8 mouse cellular contexts compared by ENCODE assay signal in the genomic region with DNA sequence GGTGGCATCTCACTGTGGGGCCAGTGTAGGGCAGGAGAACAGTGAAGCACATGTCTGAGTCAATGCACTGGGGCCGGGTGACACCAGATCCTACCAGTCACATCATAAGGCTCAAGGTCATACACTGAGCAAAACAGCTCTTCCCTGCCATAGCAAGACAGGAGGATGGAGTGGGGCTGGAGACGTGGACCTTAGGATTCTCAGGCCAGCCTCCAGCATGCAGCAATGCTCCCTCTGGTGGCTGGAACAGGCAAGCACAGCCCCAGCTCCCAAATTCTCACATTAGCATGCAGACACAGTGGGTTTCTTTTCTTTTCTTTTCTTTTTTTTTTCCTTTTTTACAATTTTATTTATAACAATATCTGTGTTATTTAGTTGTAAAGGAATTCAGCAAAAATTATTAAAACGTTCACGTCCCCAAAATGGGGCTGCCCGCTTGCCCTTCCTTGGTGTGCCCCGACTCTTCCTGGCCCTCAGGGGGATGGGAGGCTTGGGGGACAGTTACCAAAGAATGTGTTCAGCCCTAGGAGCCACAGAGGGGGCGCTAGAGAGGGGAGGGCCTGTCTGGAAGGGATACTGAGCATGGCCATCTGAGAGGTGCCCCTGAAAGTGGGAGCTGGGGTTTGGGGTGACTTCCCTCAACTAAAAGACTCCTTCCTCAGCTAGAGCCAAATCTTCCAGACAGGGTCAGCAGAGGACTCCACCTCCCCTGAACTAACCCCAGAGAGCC. TPM values are rescaled to one million over a fixed set of nuclear protein-coding genes. Genes with fewer than 3 reads are reported as not detected.
DNase-seq lines count a peak whose midpoint lies in the region; ATAC-seq and TF ChIP-seq lines count a peak whose summit lies in the region.

No protein-coding gene starts in this region.

- no peak for TF ChIP-seq POLR2A in ES-Bruce4 (IDR thresholded peaks at IDR 0.05; ENCODE audit: insufficient read depth, low read length)
- no peak for TF ChIP-seq POLR2A in brain, embryonic 14.5 days (IDR thresholded peaks at IDR 0.05; ENCODE audit: borderline replicate concordance, extremely low read depth, insufficient read depth, insufficient read length, poor library complexity, severe bottlenecking)

- H3K27me3 ChIP-seq in ES-Bruce4 (ENCODE audit: control insufficient read depth, insufficient read depth, low read length, poor library complexity, severe bottlenecking): no peaks in the 10 kb centered on the region
- H3K27me3 ChIP-seq in forebrain, embryonic 11.5 days (ENCODE audit: control insufficient read depth, insufficient read depth, low read length): peaks cover 35% of the 10 kb centered on the region
- peaks cover 47% of the 10 kb centered on the region for H3K27me3 ChIP-seq in hindbrain, embryonic 10.5 days (ENCODE audit: insufficient read depth, poor library complexity, severe bottlenecking)

- 29% methylated on average over 7 of the region's 7 CpGs for WGBS in forebrain, embryonic 11.5 days
- 27% methylated on average over 7 of the region's 7 CpGs for WGBS in hindbrain, embryonic 10.5 days

- no peak overlapping the region for H3K4me2 ChIP-seq in forebrain, embryonic 11.5 days (ENCODE audit: low read depth, low read length, severe bottlenecking)

- ATAC-seq in forebrain, embryonic 11.5 days (replicated peaks; ENCODE audit: low FRiP score): peak; percentile 70

- no peak for TF ChIP-seq EP300 in ES-Bruce4 (IDR thresholded peaks at IDR 0.05; ENCODE audit: insufficient read depth, low read depth, low read length)

- no peak overlapping the region for H3K27ac ChIP-seq in ES-Bruce4 (ENCODE audit: insufficient read depth, low read length)
- H3K27ac ChIP-seq in forebrain, embryonic 11.5 days (ENCODE audit: low read depth, low read length): no peak overlapping the region
- no peak overlapping the region for H3K27ac ChIP-seq in hindbrain, embryonic 10.5 days

- no peaks in the 10 kb centered on the region for H3K36me3 ChIP-seq in ES-Bruce4 (ENCODE audit: control insufficient read depth, insufficient read depth, low read length, poor library complexity, severe bottlenecking)
- no peaks in the 10 kb centered on the region; the same call in 1 of the 2 replicates for H3K36me3 ChIP-seq in forebrain, embryonic 11.5 days (ENCODE audit: control insufficient read depth, insufficient read depth, low read length)
- peaks cover 47% of the 10 kb centered on the region for H3K36me3 ChIP-seq in hindbrain, embryonic 10.5 days

- H3K9ac ChIP-seq in ES-Bruce4 (ENCODE audit: low read depth, poor library complexity, severe bottlenecking): no peak overlapping the region
- no peak overlapping the region for H3K9ac ChIP-seq in forebrain, embryonic 11.5 days (ENCODE audit: low read length)

- no peaks in the 10 kb centered on the region for H3K9me3 ChIP-seq in ES-Bruce4 (replicated peaks; ENCODE audit: control insufficient read depth, insufficient read depth, low read length, poor library complexity, severe bottlenecking)
- no peaks in the 10 kb centered on the region for H3K9me3 ChIP-seq in forebrain, embryonic 11.5 days (ENCODE audit: control insufficient read depth, low read length)
- no peaks in the 10 kb centered on the region for H3K9me3 ChIP-seq in hindbrain, embryonic 10.5 days

- H3K4me1 ChIP-seq in ES-Bruce4 (ENCODE audit: control insufficient read depth, insufficient read depth, low read length): peaks cover 7% of the 10 kb centered on the region
- H3K4me1 ChIP-seq in forebrain, embryonic 11.5 days (replicated peaks; ENCODE audit: control insufficient read depth, insufficient read depth, low read length): peaks cover 16% of the 10 kb centered on the region; the same call in 1 of the 2 replicates
- peaks cover 61% of the 10 kb centered on the region for H3K4me1 ChIP-seq in hindbrain, embryonic 10.5 days (replicated peaks)

- peak; percentile 98 for TF ChIP-seq CTCF in ES-Bruce4 (IDR thresholded peaks at IDR 0.05; ENCODE audit: low read depth, low read length)
- peak; percentile 98 for TF ChIP-seq CTCF in brain, embryonic 14.5 days (IDR thresholded peaks at IDR 0.05; ENCODE audit: borderline replicate concordance, extremely low read depth, insufficient read depth, insufficient read length)

- DNase-seq in brain, embryonic 14.5 days (ENCODE audit: low read depth): peak; percentile 90
- peak; percentile 87 for DNase-seq in forebrain, embryonic 11.5 days (ENCODE audit: low spot score)
- peak; percentile 80 for DNase-seq in hindbrain, embryonic 10.5 days (ENCODE audit: low spot score)
- DNase-seq in layer of hippocampus, postnatal 10 days (ENCODE audit: low spot score in 2 of 2): peak; percentile 87 to 89
- peak; percentile 89 for DNase-seq in lung, postnatal 36 days
- peak; percentile 90 for DNase-seq in retina, embryonic 14.5 days (ENCODE audit: low spot score)
- DNase-seq in urinary bladder, postnatal 25 days (ENCODE audit: low spot score): peak; percentile 59

- no peak overlapping the region for H3K4me3 ChIP-seq in ES-Bruce4 (ENCODE audit: low read depth, low read length)
- no peak overlapping the region for H3K4me3 ChIP-seq in forebrain, embryonic 11.5 days (ENCODE audit: low read depth, low read length)
- H3K4me3 ChIP-seq in hindbrain, embryonic 10.5 days: no peak overlapping the region; the same call in 1 of the 2 replicates

RNA-seq across cellular contexts. Expression of a gene that starts 3.7 kb away (rescaled TPM):
- polyA plus RNA-seq in ES-Bruce4 (2011; ENCODE audit: insufficient read depth, insufficient read length, low read depth, missing spikeins): 0.79 TPM in 1 of 2 replicates, not detected in the other
- polyA plus RNA-seq in brain, embryonic 14.5 days (2012; rRNA removed): 19.9 and 48.8 TPM in 2 replicates
- 37.6 and 40.4 TPM in 2 replicates for polyA plus RNA-seq in forebrain, embryonic 11.5 days (2014; fragmentation: Nextera tagmentation; extraction: Ambion mirVana)
- polyA plus RNA-seq in hindbrain, embryonic 10.5 days (2016; fragmentation: Nextera tagmentation; extraction: Ambion mirVana): 23.1 and 70.9 TPM in 2 replicates
- 1 to 10 TPM; 5.2 to 6.5 TPM for total RNA-seq in layer of hippocampus, postnatal 10 days (2021)

RNA-seq across cellular contexts. Expression of a gene that starts 15.8 kb away (rescaled TPM):
- polyA plus RNA-seq in ES-Bruce4 (2011; ENCODE audit: insufficient read depth, insufficient read length, low read depth, missing spikeins): 67.4 and 68.2 TPM in 2 replicates
- 80.8 and 100 TPM in 2 replicates for polyA plus RNA-seq in brain, embryonic 14.5 days (2012; rRNA removed)
- 112 and 123 TPM in 2 replicates for polyA plus RNA-seq in forebrain, embryonic 11.5 days (2014; fragmentation: Nextera tagmentation; extraction: Ambion mirVana)
- polyA plus RNA-seq in hindbrain, embryonic 10.5 days (2016; fragmentation: Nextera tagmentation; extraction: Ambion mirVana): 103 and 118 TPM in 2 replicates
- total RNA-seq in layer of hippocampus, postnatal 10 days (2021): 10 to 100 TPM; 36.2 to 36.3 TPM

RNA-seq across cellular contexts. Expression of a gene that starts 23.3 kb away (rescaled TPM):
- polyA plus RNA-seq in ES-Bruce4 (2011; ENCODE audit: insufficient read depth, insufficient read length, low read depth, missing spikeins): 5.4 and 5.7 TPM in 2 replicates
- 10.8 and 13.0 TPM in 2 replicates for polyA plus RNA-seq in brain, embryonic 14.5 days (2012; rRNA removed)
- 5.9 and 6.1 TPM in 2 replicates for polyA plus RNA-seq in forebrain, embryonic 11.5 days (2014; fragmentation: Nextera tagmentation; extraction: Ambion mirVana)
- 8.1 and 10.5 TPM in 2 replicates for polyA plus RNA-seq in hindbrain, embryonic 10.5 days (2016; fragmentation: Nextera tagmentation; extraction: Ambion mirVana)
- total RNA-seq in layer of hippocampus, postnatal 10 days (2021): 1 to 10 TPM; 6.8 to 7.9 TPM

RNA-seq across cellular contexts. Expression of a gene that starts 36.5 kb away (rescaled TPM):
- polyA plus RNA-seq in ES-Bruce4 (2011; ENCODE audit: insufficient read depth, insufficient read length, low read depth, missing spikeins): 1.9 and 2.6 TPM in 2 replicates
- polyA plus RNA-seq in brain, embryonic 14.5 days (2012; rRNA removed): 6.8 and 9.8 TPM in 2 replicates
- polyA plus RNA-seq in forebrain, embryonic 11.5 days (2014; fragmentation: Nextera tagmentation; extraction: Ambion mirVana): not detected in 2 replicates
- polyA plus RNA-seq in hindbrain, embryonic 10.5 days (2016; fragmentation: Nextera tagmentation; extraction: Ambion mirVana): 0.72 and 1.5 TPM in 2 replicates
- 1 to 10 TPM; 3.5 to 5.3 TPM for total RNA-seq in layer of hippocampus, postnatal 10 days (2021)

Comparison
In these comparisons a context has a peak if more than half of its experiments do, and no peak if none do; other contexts are left out.
1. RNA of a gene that starts 3.7 kb away (polyA plus RNA-seq): 23.1 to 70.9 TPM in hindbrain, embryonic 10.5 days, 19.9 to 48.8 TPM in brain, embryonic 14.5 days and 37.6 to 40.4 TPM in forebrain, embryonic 11.5 days; 0.79 TPM in ES-Bruce4; every median in the first group is over 10 times any median in the second.
2. Peak in every context shown above with its lines, with median percentiles within 50 percentile points of each other: DNase-seq.